Mouse (Mus musculus) cerebellum, adult 2 months (tissue): ENCODE measurements around the gene Lrig1.

ENCODE experiments used
- CTCF ChIP-seq: fragments of 200-500 bp; IDR thresholded peaks from 2 replicates; pipeline ENCODE4 v1.5.1; 2011; ENCODE audit warnings: low read depth, mild to moderate bottlenecking, control low read depth, low read length, moderate library complexity, borderline replicate concordance; ENCODE audit not compliant: insufficient read depth
- POLR2A ChIP-seq: fragments of 200-500 bp; IDR thresholded peaks from 2 replicates; pipeline ENCODE4 v1.6.1; 2011; ENCODE audit warnings: low read length, control low read depth, borderline replicate concordance; ENCODE audit not compliant: insufficient read depth

GRCm38 (mm10) chr6:94584147-94584695, 115.7 kb downstream of the Lrig1 start:
- no peak for TF ChIP-seq CTCF
- TF ChIP-seq POLR2A = no peak
